Mouse (Mus musculus) liver, embryonic 14.5 days (tissue): ENCODE measurements around the gene Slc37a1. TPM values are rescaled to one million over a fixed set of nuclear protein-coding genes. Genes with fewer than 3 reads are reported as not detected.

Experiments
- ATAC-seq: fragments of 200-750 bp; cut with Nextera tagmentation; 2 replicates; pipeline ENCODE4 v1.8.0; 2017; ENCODE audit warnings: moderate number of reproducible peaks, mild to moderate bottlenecking, moderate library complexity; ENCODE audit not compliant: insufficient read depth
- DNase-seq, 3 experiments: peaks; one replicate each; pipeline ENCODE4 v3.0.0-alpha.2; 2012 to 2013; ENCODE audit warnings: low read depth in 3 of 3, low spot score in 3 of 3
- H3K27ac ChIP-seq: fragments of 300-500 bp; sonication (generic); 2 replicates; pipeline ENCODE4 v1.5.1; 2014; ENCODE audit warnings: moderate library complexity, mild to moderate bottlenecking, control low read depth, inconsistent platforms
- H3K27me3 ChIP-seq: fragments of 300-500 bp; sonication (generic); 2 replicates; pipeline ENCODE4 v1.6.1; 2014; ENCODE audit warnings: mild to moderate bottlenecking, low read length, moderate library complexity; ENCODE audit not compliant: control insufficient read depth, insufficient read depth
- H3K36me3 ChIP-seq: fragments of 300-500 bp; sonication (generic); replicated peaks from 2 replicates; pipeline ENCODE4 v1.6.1; 2014; ENCODE audit warnings: low read depth; ENCODE audit not compliant: control insufficient read depth, insufficient read depth
- H3K4me1 ChIP-seq, 2 experiments: fragments of 200-500 bp in 1 of 2; fragments of 300-500 bp in 1 of 2; sonication (generic) in 1 of 2; replicated peaks; 2 replicates each; pipeline ENCODE4 v1.6.1; 2012 to 2014; ENCODE audit warnings: antibody characterized with exemption in 1 of 2, inconsistent platforms in 1 of 2, low read length in 1 of 2; ENCODE audit not compliant: control insufficient read depth in 2 of 2, insufficient read depth in 2 of 2
- H3K4me2 ChIP-seq: fragments of 300-500 bp; sonication (generic); 2 replicates; pipeline ENCODE4 v1.6.1; 2014; ENCODE audit warnings: low read depth, mild to moderate bottlenecking, control low read depth, moderate library complexity
- H3K4me3 ChIP-seq, 2 experiments: fragments of 200-500 bp in 1 of 2; fragments of 300-500 bp in 1 of 2; sonication (generic) in 1 of 2; 2 replicates each; pipeline ENCODE4 v1.5.1; 2012 to 2014; ENCODE audit warnings: low read depth in 2 of 2, low read length in 2 of 2, mild to moderate bottlenecking in 2 of 2, control low read depth in 1 of 2, inconsistent platforms in 1 of 2, moderate library complexity in 1 of 2; ENCODE audit not compliant: insufficient read depth in 1 of 2
- H3K9ac ChIP-seq: fragments of 300-500 bp; sonication (generic); replicated peaks from 2 replicates; pipeline ENCODE4 v1.6.1; 2014; ENCODE audit warnings: mild to moderate bottlenecking, control low read depth, moderate library complexity
- H3K9me3 ChIP-seq: fragments of 300-500 bp; sonication (generic); 2 replicates; pipeline ENCODE4 v1.6.1; 2016; ENCODE audit warnings: low read length, mixed read lengths; ENCODE audit not compliant: control insufficient read depth
- CTCF ChIP-seq: IDR thresholded peaks from 2 replicates; pipeline ENCODE4 v1.5.1; 2016; ENCODE audit warnings: antibody characterized with exemption, low read depth, control low read depth
- EP300 ChIP-seq: IDR thresholded peaks from 2 replicates; pipeline ENCODE4 v1.6.1; 2016; ENCODE audit warnings: antibody characterized with exemption, low read depth
- WGBS: fragments of 180-500 bp; shearing (Covaris S2); extraction: QIAGEN DNeasy Blood & Tissue Kit; methylation state at CpG from one replicate; pipeline ENCODE4 v1.1.7; 2014; ENCODE audit not compliant: insufficient replicate concordance; 5-methylcytosine and 5-hydroxymethylcytosine counted together
- polyA plus RNA-seq, 2 experiments: library from polyadenylated mRNA; depleted of rRNA in 1 of 2; stranded (reverse) in 1 of 2; unstranded in 1 of 2; fragments of >200 nt; fragmentation: Nextera tagmentation in 1 of 2; extraction: Ambion mirVana in 1 of 2; gene quantifications; 2 replicates each; pipeline versions ENCODE4 v1.2.1 to v1.2.3; 2012 to 2014

The Slc37a1 gene
- polyA plus RNA-seq, 2 experiments = 1.2 to 1.9 TPM

- TF ChIP-seq CTCF (no peak), EP300 (no peak)
- Histone ChIP-seq H3K9me3 (no peaks in the 10 kb centered on the region), H3K27me3 (no peaks in the 10 kb centered on the region), H3K9ac (no peak overlapping the region), H3K4me1 (peaks cover 10 to 23% of the 10 kb centered on the region in 2 experiments), H3K27ac (no peak overlapping the region), H3K4me2 (no peak overlapping the region), H3K4me3 (no peak overlapping the region), H3K36me3 (no peaks in the 10 kb centered on the region)
- WGBS = 69% methylated on average over 3 of the region's 3 CpGs
- ATAC-seq (no peak), DNase-seq (no peak)
Observed at GRCm38 (mm10) chr17:31307756-31308155, 21.2 kb downstream of the Slc37a1 start.

GRCm38 (mm10) chr17:31308291-31308816, 21.8 kb downstream of the Slc37a1 start:
- no peaks in the 10 kb centered on the region for H3K27me3 ChIP-seq
- no peak overlapping the region for H3K4me2 ChIP-seq
- DNase-seq (no peak), ATAC-seq (no peak)
- peaks cover 10 to 23% of the 10 kb centered on the region in 2 experiments for H3K4me1 ChIP-seq
- 73% methylated on average over 7 of the region's 7 CpGs for WGBS
- no peak overlapping the region for H3K27ac ChIP-seq
- TF ChIP-seq CTCF = no peak
- no peak for TF ChIP-seq EP300
- no peaks in the 10 kb centered on the region for H3K9me3 ChIP-seq
- H3K4me3 ChIP-seq = no peak overlapping the region
- H3K36me3 ChIP-seq = no peaks in the 10 kb centered on the region
- no peak overlapping the region for H3K9ac ChIP-seq

GRCm38 (mm10) chr17:31309281-31309793, 22.7 kb downstream of the Slc37a1 start:
- no peak for DNase-seq
- Histone ChIP-seq H3K27me3 (no peaks in the 10 kb centered on the region), H3K4me3 (no peak overlapping the region), H3K4me2 (no peak overlapping the region), H3K9me3 (no peaks in the 10 kb centered on the region), H3K9ac (no peak overlapping the region), H3K36me3 (no peaks in the 10 kb centered on the region), H3K4me1 (peaks cover 10 to 23% of the 10 kb centered on the region in 2 experiments), H3K27ac (no peak overlapping the region)
- ATAC-seq = no peak
- TF ChIP-seq CTCF (no peak), EP300 (no peak)
- 72% methylated on average over 6 of the region's 6 CpGs for WGBS

DNA sequence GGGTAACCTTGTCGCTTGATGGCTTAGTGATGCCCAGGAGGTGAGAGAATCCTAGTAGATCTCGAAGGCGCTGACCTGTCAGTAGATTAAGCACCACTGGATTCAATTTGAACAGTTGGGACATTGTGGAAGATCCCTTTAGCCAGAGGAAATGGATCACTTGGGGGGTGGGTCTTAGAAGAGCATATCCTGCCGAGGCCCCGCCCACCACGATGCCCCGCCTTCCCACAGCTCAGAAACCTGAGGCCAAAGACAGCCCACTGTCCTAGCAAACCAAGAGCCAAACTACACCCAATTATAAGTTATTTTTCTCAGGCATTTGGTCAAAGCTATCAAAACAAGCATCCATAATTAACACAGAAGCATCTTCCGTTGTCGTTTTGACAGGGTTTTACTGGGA, 24.5 kb downstream of the Slc37a1 start:
- DNase-seq (no peak), ATAC-seq (no peak)
- Histone ChIP-seq H3K4me2 (no peak overlapping the region), H3K9me3 (no peaks in the 10 kb centered on the region), H3K9ac (no peak overlapping the region), H3K27me3 (no peaks in the 10 kb centered on the region), H3K4me1 (peaks cover 0 to 6% of the 10 kb centered on the region in 2 experiments; a peak in 2 of 4 replicates), H3K4me3 (no peak overlapping the region), H3K36me3 (no peaks in the 10 kb centered on the region), H3K27ac (no peak overlapping the region)
- WGBS = 68% methylated on average over 9 of the region's 9 CpGs
- TF ChIP-seq CTCF (no peak), EP300 (no peak)

- TF ChIP-seq EP300 (no peak), CTCF (no peak)
- Histone ChIP-seq H3K4me3 (no peak overlapping the region), H3K9me3 (no peaks in the 10 kb centered on the region), H3K9ac (no peak overlapping the region), H3K4me1 (no peaks in the 10 kb centered on the region), H3K27me3 (no peaks in the 10 kb centered on the region), H3K36me3 (no peaks in the 10 kb centered on the region), H3K27ac (no peak overlapping the region), H3K4me2 (no peak overlapping the region)
- ATAC-seq = no peak
- DNase-seq = no peak
- 78% methylated on average over 10 of the region's 10 CpGs for WGBS
Observed at GRCm38 (mm10) chr17:31312648-31313047, 26.1 kb downstream of the Slc37a1 start.
